Mouse (Mus musculus) intestine, embryonic 16.5 days (tissue): ENCODE data around the gene Ufd1. TPM values are rescaled to one million over a fixed set of nuclear protein-coding genes. Genes with fewer than 3 reads are reported as not detected.

Experiments
- ATAC-seq: fragments of 200-750 bp; cut with Nextera tagmentation; 2 replicates; pipeline ENCODE4 v1.8.0; 2017; ENCODE audit warnings: moderate TSS enrichment, moderate library complexity
- H3K27ac ChIP-seq: fragments of 300-500 bp; sonication (generic); 2 replicates; pipeline ENCODE4 v1.5.1; 2014; ENCODE audit warnings: mild to moderate bottlenecking, low read length
- H3K27me3 ChIP-seq: fragments of 300-500 bp; sonication (generic); replicated peaks from 2 replicates; pipeline ENCODE4 v1.6.1; 2014; ENCODE audit warnings: low read length, control low read depth, mixed read lengths; ENCODE audit not compliant: control insufficient read depth, insufficient read depth
- H3K36me3 ChIP-seq: fragments of 300-500 bp; sonication (generic); 2 replicates; pipeline ENCODE4 v1.6.1; 2014; ENCODE audit warnings: low read length, control low read depth; ENCODE audit not compliant: control insufficient read depth, insufficient read depth
- H3K4me1 ChIP-seq: fragments of 300-500 bp; sonication (generic); 2 replicates; pipeline ENCODE4 v1.6.1; 2014; ENCODE audit warnings: low read length, control low read depth, mixed read lengths; ENCODE audit not compliant: control insufficient read depth, insufficient read depth
- H3K4me2 ChIP-seq: fragments of 300-500 bp; sonication (generic); 2 replicates; pipeline ENCODE4 v1.6.1; 2014; ENCODE audit warnings: low read depth, low read length, control low read depth
- H3K4me3 ChIP-seq: fragments of 300-500 bp; sonication (generic); 2 replicates; pipeline ENCODE4 v1.5.1; 2014; ENCODE audit warnings: mild to moderate bottlenecking, low read length
- H3K9ac ChIP-seq: fragments of 300-500 bp; sonication (generic); 2 replicates; pipeline ENCODE4 v1.6.1; 2014; ENCODE audit warnings: low read depth, low read length
- H3K9me3 ChIP-seq: fragments of 300-500 bp; sonication (generic); 2 replicates; pipeline ENCODE4 v1.6.1; 2016; ENCODE audit warnings: low read length, control low read depth; ENCODE audit not compliant: control insufficient read depth
- whole genome bisulfite sequencing: fragments of 180-500 bp; shearing (Covaris S2); extraction: QIAGEN DNeasy Blood & Tissue Kit; methylation state at CpG from one replicate; pipeline ENCODE4 v1.1.7; 2014; 5-methylcytosine and 5-hydroxymethylcytosine counted together
- polyA plus RNA-seq: library from polyadenylated mRNA; unstranded; fragments of >200 nt; fragmentation: Nextera tagmentation; extraction: Ambion mirVana; gene quantifications from 2 replicates; pipeline ENCODE4 v1.2.1, GENCODE M21; 2015

The Ufd1 gene
- polyA plus RNA-seq, 1 experiment from 2014 or later, result 61.0 TPM

- peak within 1 kb of the TSS; percentile 94 for H3K27ac ChIP-seq
- peak within 1 kb of the TSS; percentile 89 for H3K9ac ChIP-seq
- peak within 1 kb of the TSS; percentile 62 for H3K4me2 ChIP-seq
- 0 out of 2 replicates have a peak, but pooled peaks cover 3% of the 10 kb centered on the region for H3K36me3 ChIP-seq
- ATAC-seq, result peak; percentile 95
- peak within 1 kb of the TSS; percentile 94 for H3K4me3 ChIP-seq
- 0 out of 2 replicates have a peak, but pooled peaks cover 6% of the 10 kb centered on the region for H3K4me1 ChIP-seq
- H3K27me3 ChIP-seq, result no peaks in the 10 kb centered on the region
- WGBS, result under 1% methylated on average over 77 of the region's 93 CpGs
- no peaks in the 10 kb centered on the region for H3K9me3 ChIP-seq
Measured at GRCm38 (mm10) chr16:18876442-18877308, 65.1 kb downstream of the Ufd1 start, which contains the start of the genes Mrpl40 and Hira. Gene Mrpl40 (minus strand): TSS chr16:18876862. Gene Hira (plus strand): TSS chr16:18877037.

- ATAC-seq, result peak; percentile 55
- H3K4me2 ChIP-seq, result peak overlapping the region; percentile 62
- H3K27ac ChIP-seq, result peak overlapping the region; percentile 94
- under 1% methylated on average over 43 of the region's 43 CpGs for WGBS
- 0 out of 2 replicates have a peak, but pooled peaks cover 6% of the 10 kb centered on the region for H3K4me1 ChIP-seq
- no peaks in the 10 kb centered on the region for H3K27me3 ChIP-seq
- H3K36me3 ChIP-seq, result 0 out of 2 replicates have a peak, but pooled peaks cover 3% of the 10 kb centered on the region
- H3K9me3 ChIP-seq, result no peaks in the 10 kb centered on the region
- peak overlapping the region; percentile 94 for H3K4me3 ChIP-seq
- peak overlapping the region; percentile 89 for H3K9ac ChIP-seq
Measured at GRCm38 (mm10) chr16:18877386-18878090, 66.0 kb downstream of the Ufd1 start.

- H3K9me3 ChIP-seq, result no peaks in the 10 kb centered on the region
- 0 out of 2 replicates have a peak, but pooled peaks cover 6% of the 10 kb centered on the region for H3K4me1 ChIP-seq
- peak overlapping the region; percentile 94 for H3K4me3 ChIP-seq
- H3K27me3 ChIP-seq, result no peaks in the 10 kb centered on the region
- ATAC-seq, result no peak
- peak overlapping the region; percentile 94 for H3K27ac ChIP-seq
- 20% methylated on average over 20 of the region's 20 CpGs for WGBS
- H3K36me3 ChIP-seq, result 0 out of 2 replicates have a peak, but pooled peaks cover 3% of the 10 kb centered on the region
- peak overlapping the region; percentile 89 for H3K9ac ChIP-seq
- H3K4me2 ChIP-seq, result peak overlapping the region; percentile 62
Measured at GRCm38 (mm10) chr16:18878091-18878720, 66.6 kb downstream of the Ufd1 start.

- no peak overlapping the region for H3K9ac ChIP-seq
- no peaks in the 10 kb centered on the region for H3K27me3 ChIP-seq
- H3K4me3 ChIP-seq, result no peak overlapping the region
- ATAC-seq, result no peak
- H3K9me3 ChIP-seq, result no peaks in the 10 kb centered on the region
- no peaks in the 10 kb centered on the region; the same call in 1 of the 2 replicates for H3K36me3 ChIP-seq
- no peak overlapping the region for H3K27ac ChIP-seq
- H3K4me1 ChIP-seq, result 0 out of 2 replicates have a peak, but pooled peaks cover 2% of the 10 kb centered on the region
- no peak overlapping the region for H3K4me2 ChIP-seq
Measured at GRCm38 (mm10) chr16:18884044-18884443, 72.5 kb downstream of the Ufd1 start.

Other genes starting within 250 kb of the Ufd1 start
- gene Tbx1, start 221.1 kb upstream of the Ufd1 start, polyA plus RNA-seq, result 0.09 and 0.55 TPM in 2 replicates
- 1.6 TPM in 2 replicates for gene Gp1bb, start 189.4 kb upstream of the Ufd1 start, polyA plus RNA-seq
- 4.1 and 4.5 TPM in 2 replicates for gene Gm49601, start 185.4 kb upstream of the Ufd1 start, polyA plus RNA-seq
- gene Sept5, start 181.8 kb upstream of the Ufd1 start, polyA plus RNA-seq, result 52.2 and 52.5 TPM in 2 replicates
- gene Cldn5, start 34.9 kb upstream of the Ufd1 start, polyA plus RNA-seq, result 26.0 and 27.2 TPM in 2 replicates
- gene Cdc45, start 208 bp downstream of the Ufd1 start, polyA plus RNA-seq, result 29.5 and 33.4 TPM in 2 replicates
- 52.0 and 58.4 TPM in 2 replicates for gene 2510002D24Rik, start 24.8 kb downstream of the Ufd1 start, polyA plus RNA-seq
- gene Gm28539, start 24.8 kb downstream of the Ufd1 start, polyA plus RNA-seq, result not detected in 2 replicates
- gene Mrpl40, start 65.1 kb downstream of the Ufd1 start, polyA plus RNA-seq, result 89.1 and 97.2 TPM in 2 replicates
- 5.5 and 6.5 TPM in 2 replicates for gene Hira, start 65.3 kb downstream of the Ufd1 start, polyA plus RNA-seq